ENCODE assay signal across 15 mouse cellular contexts in genomic region chr14:38936483-38937054, GRCm38 (mm10).
"Had no signal": no experiment of that assay in that cellular context is flagged by ENCODE, and none has a peak within 500 bp of the region (broad histone marks: within the 10 kb centered on the region; RNA-seq: fewer than 3 reads in every experiment).

No protein-coding gene starts in this region.

- H3K4me3 ChIP-seq: left cerebral cortex, adult 2 months; limb, embryonic 15.5 days; liver, embryonic 12.5 days; lung, embryonic 15.5 days; megakaryocyte, embryonic 14.5 days had no signal

- H3K4me2 ChIP-seq: limb, embryonic 15.5 days; liver, embryonic 12.5 days; lung, embryonic 15.5 days; midbrain, embryonic 11.5 days had no signal

- H3K36me3 ChIP-seq: limb, embryonic 15.5 days; liver, embryonic 12.5 days; lung, embryonic 15.5 days had no signal

- ATAC-seq: liver, embryonic 12.5 days; midbrain, embryonic 16.5 days had no signal

- H3K9ac ChIP-seq: limb, embryonic 15.5 days; liver, embryonic 12.5 days; lung, embryonic 15.5 days had no signal

- H3K27me3 ChIP-seq: limb, embryonic 15.5 days; liver, embryonic 12.5 days; lung, embryonic 15.5 days; megakaryocyte, embryonic 14.5 days had no signal

- H3K27ac ChIP-seq: left cerebral cortex, adult 2 months; limb, embryonic 15.5 days; liver, embryonic 12.5 days; lung, embryonic 15.5 days; macrophage had no signal

- H3K9me3 ChIP-seq: limb, embryonic 15.5 days; liver, embryonic 12.5 days; lung, embryonic 15.5 days; megakaryocyte, embryonic 14.5 days had no signal

- H3K4me1 ChIP-seq: limb, embryonic 15.5 days; liver, embryonic 12.5 days; lung, embryonic 15.5 days; megakaryocyte, embryonic 14.5 days had no signal

- DNase-seq: kidney, postnatal 25 days; lung, postnatal 14 days; retina, postnatal 1 day; right cerebral cortex, postnatal 4 days; spleen, adult 18-20 months; thymus, adult 18-20 months; thymus, postnatal 14 days had no signal
